Mouse (Mus musculus): ENCODE data around the gene Ptprg.

Ptprg gene

DNA sequence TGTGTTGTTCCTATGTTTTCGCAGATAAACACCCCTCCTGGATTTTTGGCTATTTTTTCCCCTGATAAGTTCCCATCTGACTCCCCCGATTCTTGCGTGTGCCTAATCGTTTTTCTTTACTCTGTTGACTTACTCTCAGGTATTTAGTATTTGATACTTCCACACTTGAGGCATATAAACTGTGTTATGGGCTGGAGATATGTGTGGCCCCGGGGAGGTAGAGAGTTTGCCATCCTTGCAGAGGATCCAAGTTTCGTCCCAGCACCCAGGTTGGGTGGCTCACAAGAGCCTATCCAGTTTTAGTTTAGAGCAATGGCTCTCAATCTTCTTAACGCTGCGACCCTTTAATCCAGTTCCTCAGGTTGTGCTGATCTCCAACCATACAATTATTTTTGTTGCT lies 265.4 kb downstream of the Ptprg start:
- DNase-seq (ENCODE audit: low spot score in 2 of 2) = no peak

DNA sequence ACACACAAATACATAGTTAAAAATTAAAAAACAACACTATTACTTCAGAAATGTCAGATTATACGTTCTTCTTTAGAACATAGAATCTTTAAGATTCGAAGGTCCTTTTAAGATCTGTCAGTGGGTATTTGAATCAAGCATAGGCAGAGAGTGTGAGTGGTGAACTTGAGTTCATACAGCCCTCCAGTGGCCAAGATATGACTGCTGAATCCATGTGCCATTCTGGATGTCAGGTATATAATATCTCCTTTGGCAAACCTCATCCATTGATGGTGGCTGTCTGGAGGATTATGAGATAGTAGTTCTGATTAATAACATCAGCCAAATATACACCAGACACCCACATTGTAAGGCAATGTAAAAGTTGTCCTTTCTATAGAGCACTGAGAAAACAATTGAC lies 266.0 kb downstream of the Ptprg start:
- DNase-seq (ENCODE audit: low spot score in 2 of 2) = no peak

- DNase-seq (ENCODE audit: low spot score in 2 of 2) = no peak
Measured at GRCm38 (mm10) chr14:11822830-11823700, 269.7 kb downstream of the Ptprg start.

DNA sequence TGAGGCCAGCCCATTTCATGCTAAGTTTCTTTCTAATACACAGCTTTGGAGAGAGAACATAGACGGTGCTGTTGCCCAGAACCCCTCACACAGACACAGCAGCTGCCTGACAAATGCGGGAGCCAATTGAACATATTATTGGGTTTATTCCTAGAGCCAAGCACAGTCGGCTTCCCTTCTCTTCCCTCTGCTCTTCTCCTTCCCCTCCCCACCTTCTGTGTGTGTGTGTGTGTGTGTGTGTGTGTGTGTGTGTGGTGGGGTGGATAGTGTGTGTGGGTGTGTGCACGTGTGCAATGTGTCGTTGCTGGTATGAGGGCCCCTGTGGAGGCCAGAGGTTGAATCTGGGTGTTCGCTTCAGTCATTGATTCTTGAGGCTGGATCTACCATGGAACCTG lies 270.4 kb downstream of the Ptprg start:
- no peak for DNase-seq (ENCODE audit: low spot score in 2 of 2)

GRCm38 (mm10) chr14:11824915-11825314 lies 271.6 kb downstream of the Ptprg start:
- DNase-seq (ENCODE audit: low spot score in 2 of 2) = no peak

GRCm38 (mm10) chr14:11825551-11825950 lies 272.2 kb downstream of the Ptprg start:
- no peak for DNase-seq (ENCODE audit: low spot score in 2 of 2)

- no peak for DNase-seq (ENCODE audit: low spot score in 2 of 2)
Measured at GRCm38 (mm10) chr14:11828086-11828485, 274.8 kb downstream of the Ptprg start.

DNA sequence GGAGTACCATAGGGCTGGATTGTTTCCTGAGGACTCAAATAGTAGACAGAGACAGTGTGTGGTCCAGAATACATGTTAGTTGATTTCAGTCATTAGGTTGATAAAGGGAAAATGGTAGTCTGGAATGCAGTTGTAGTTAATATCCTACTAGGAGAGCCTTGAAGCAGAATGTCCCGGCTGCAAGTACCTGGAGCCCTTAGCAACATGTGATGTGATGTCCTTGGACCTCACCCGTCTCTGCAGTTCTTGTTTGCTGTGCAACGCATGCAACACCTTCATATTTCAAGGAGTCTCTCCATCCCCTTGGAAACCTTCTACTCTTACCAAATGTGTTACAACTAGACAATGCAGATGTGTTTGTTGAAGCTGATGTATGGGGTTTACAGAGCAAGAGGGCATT lies 280.3 kb downstream of the Ptprg start:
- no peak for DNase-seq (ENCODE audit: low spot score in 2 of 2)

- DNase-seq (ENCODE audit: low spot score in 2 of 2) = no peak
Measured at GRCm38 (mm10) chr14:11835706-11836445, 282.5 kb downstream of the Ptprg start.

DNA sequence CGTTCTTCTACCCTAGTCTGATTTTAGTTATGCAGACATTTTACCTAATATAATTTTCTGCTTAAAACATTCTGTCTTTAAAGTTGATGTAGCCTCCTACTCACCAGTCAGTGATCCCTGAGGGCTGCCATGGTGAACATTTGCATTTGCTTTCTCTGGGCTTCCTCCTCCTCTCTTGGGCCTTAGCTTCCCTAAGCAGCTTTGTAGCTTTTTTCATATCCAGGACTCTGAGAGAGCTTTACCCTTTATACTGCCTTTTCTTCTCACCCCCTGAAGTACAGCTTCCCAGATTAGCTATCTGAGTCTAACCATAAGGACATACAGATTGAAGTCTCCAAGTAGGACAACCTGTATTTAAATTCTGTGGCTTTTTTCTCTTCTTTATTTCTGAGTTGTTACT lies 284.4 kb downstream of the Ptprg start:
- DNase-seq (ENCODE audit: low spot score in 2 of 2) = peak in 1 of 2 experiments; percentile 22

DNA sequence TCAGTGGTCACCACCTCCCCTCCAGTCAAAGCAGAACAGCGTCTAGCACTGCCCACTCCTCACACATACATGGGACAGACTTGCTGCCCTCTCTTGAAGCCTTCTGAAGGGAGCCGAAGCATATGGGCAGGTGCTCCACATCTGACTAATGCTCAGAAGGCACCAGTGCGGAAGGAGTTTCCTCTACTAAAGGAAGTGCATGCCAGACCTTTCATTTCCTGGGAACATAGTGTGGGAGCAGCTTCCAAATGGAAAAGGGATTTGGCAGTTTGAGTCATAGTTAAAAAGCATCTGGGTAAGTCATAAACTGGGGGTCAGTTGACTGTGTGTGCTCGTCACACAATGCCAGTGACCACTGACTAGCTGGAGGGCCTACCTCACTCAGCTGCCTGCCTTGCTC lies 288.3 kb downstream of the Ptprg start:
- DNase-seq (ENCODE audit: low spot score in 2 of 2) = no peak

GRCm38 (mm10) chr14:11852896-11853295 lies 299.6 kb downstream of the Ptprg start:
- DNase-seq (ENCODE audit: low spot score in 2 of 2) = no peak

DNA sequence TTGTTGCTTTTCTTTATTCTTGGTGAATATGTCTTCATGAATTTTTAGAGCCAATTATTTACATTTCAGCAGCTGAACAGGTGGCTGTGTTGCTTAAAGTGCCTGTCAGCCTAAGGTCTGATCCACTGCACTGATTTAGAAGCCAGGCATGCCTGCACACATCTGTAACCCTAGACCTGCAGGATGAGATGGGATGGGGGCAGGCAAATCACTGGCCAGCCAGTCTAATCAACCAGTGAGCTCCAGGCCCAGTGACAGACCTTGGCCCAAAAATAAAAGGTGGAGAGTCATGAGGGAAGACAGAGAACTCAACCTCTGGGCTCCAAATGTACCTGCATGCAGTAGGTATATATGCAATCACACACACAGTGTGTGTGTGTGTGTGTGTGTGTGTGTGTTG lies 302.2 kb downstream of the Ptprg start:
- no peak for DNase-seq (ENCODE audit: low spot score in 2 of 2)

DNA sequence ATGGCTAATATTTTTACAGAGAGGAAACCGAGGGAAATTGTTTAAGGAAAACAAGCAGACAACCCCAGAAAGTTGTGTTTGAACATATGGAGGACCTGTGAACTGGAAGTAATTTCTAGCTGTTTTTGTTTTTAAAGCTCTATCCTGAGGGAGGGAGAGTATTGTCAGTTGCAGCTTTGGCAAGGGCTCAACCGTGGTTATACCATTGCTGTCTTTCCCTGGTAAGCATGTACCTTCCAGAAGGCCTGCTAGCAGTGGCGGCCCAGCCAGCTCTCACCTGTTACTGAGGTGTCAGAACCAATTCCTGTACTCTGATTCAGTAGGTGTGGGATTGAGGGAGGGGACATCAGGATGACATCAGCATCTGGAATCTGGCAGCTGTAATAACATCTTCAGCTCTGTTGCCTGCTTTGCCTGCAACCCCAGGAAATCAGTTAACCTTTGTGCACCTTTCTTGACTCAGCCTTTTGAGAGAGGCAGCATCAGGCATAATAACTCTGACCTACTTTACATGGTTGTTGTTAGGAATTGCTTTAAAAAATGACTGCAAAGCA lies 304.7 kb downstream of the Ptprg start:
- no peak for DNase-seq (ENCODE audit: low spot score in 2 of 2)

DNA sequence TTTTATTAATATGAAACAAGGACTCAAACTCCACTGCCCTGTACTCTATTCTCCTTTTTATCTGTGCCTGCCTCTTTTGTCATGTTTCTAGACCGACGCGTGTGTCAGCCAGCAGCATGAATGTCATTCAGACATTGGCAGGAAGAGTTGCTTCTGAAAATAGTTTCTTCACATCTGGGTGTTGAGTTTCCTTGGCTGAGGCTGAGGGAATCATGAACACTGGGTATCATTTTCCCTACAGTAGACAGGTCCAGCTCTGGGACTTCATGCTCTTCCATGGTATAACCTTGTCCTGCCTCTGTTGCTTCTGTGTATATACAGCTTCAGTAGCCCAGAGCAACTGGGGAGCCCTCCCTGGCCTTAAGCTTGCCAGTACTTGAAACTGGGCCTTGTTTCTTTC lies 310.0 kb downstream of the Ptprg start:
- DNase-seq (ENCODE audit: low spot score in 2 of 2) = no peak

DNA sequence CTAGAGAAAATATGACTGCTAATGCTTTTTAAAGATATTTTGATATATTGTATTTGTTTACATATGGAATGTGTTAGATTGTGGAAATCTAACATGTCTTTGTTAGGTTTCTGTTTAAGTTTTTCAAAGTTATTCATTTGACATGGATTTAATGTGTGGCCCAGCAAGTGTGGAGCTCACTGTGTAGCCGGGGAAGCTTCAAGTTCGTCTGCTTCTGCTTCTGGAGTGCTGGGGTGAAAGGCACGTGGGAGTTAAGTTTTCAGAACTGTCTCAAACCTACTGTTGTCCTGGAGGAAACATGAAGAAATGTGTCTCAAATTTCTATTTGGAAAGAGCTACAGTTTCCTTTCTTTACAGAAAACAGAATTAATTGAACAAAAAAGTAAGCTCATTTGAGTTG lies 311.5 kb downstream of the Ptprg start:
- DNase-seq (ENCODE audit: low spot score in 2 of 2) = no peak

DNA sequence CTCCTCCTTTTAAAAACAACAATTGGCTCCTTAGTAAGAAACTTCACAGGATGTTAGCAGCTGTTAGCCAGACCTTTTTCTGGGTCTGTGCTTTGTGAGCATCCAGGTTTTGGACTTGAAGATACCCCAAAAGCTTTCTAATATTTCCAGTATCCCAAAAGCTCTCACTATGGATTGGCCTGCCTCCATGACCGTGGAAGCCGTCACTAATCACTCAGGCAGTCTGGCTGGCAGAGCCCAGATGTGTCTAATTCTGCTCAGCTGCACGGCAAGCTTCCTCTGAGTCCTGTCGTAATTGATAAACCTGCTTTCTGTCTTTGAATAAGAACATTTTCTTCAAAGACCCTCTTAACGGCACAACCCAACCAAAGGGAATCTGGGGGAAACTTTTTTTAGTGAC lies 312.0 kb downstream of the Ptprg start:
- no peak for DNase-seq (ENCODE audit: low spot score in 2 of 2)

DNA sequence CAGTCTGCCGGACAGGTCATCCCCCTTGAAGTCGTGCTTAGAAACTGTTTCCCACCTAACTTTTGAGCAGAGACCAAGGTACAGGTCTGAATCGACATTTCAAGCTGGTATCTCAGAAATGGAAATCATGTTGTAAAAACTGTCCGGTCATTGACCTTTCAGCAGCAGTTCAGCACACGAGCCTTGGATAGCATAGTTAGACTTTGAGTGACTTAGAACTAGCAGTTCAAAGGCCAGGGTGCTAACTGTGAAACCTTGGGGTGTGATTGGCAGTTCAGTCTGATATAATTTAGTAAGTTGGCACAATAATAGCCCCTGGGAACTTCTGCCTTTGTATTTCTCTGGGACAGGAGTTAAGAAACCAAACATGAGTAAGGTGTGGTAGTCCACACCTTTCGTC lies 312.5 kb downstream of the Ptprg start:
- DNase-seq (ENCODE audit: low spot score in 2 of 2) = no peak

DNA sequence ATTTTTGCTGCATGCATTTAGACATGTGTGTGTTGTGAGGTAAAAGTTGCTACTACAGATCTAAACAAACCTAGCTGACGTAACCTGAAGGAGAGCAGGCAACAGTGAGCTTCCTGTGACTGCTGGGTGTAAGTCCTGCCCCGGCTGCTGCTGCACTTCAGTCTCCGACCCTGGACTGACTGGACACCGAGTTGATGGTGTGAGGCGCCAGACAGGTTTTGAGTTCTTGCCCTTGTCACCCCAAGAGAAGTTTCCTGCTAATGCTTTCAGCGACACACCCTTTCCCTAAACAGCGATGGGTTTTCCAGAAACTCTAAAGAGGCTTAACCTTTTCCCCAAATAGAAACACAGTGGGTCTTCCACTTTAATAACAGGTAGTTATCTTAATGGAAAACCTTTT lies 313.1 kb downstream of the Ptprg start:
- DNase-seq (ENCODE audit: low spot score in 2 of 2) = no peak

GRCm38 (mm10) chr14:11868636-11869035 lies 315.3 kb downstream of the Ptprg start:
- no peak for DNase-seq (ENCODE audit: low spot score in 2 of 2)

GRCm38 (mm10) chr14:11871752-11872344 lies 318.5 kb downstream of the Ptprg start:
- peak in 1 of 2 experiments; percentile 38 for DNase-seq (ENCODE audit: low spot score in 2 of 2)

DNA sequence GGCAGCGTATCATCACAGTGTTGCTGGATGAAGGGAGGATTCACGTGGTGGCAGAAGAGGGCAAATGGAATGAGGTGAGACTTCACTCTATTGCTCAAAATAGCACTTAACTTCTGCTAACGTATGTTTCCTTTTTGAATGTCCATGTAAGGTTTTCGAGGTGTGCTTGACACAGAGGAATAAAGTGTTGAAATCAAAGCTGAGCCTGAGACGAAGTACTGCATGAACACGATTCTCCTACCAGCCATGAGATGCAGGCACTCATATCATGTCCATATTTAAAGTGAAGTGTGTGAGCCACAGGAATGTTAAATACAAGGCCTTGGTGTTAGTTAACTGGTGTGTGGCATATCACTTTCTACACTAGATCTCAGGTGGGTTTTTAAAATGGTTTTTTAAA lies 320.9 kb downstream of the Ptprg start:
- no peak for DNase-seq (ENCODE audit: low spot score in 2 of 2)
